Mouse (Mus musculus) G1E (cell line): ENCODE measurements at regions not wholly inside any gene's neighbourhood (a gene's known extent, or its start where the extent isn't known, plus 50 kb on each side); places are given as distances from the start of the nearest gene placed in this dataset.

Experiments
- ATAC-seq: 2 replicates; pipeline ENCODE4 v1.8.0; 2016; ENCODE audit warnings: mild to moderate bottlenecking; ENCODE audit not compliant: insufficient number of reproducible peaks, poor library complexity, low FRiP score, severe bottlenecking; ENCODE audit errors: extremely low read depth
- DNase-seq: peaks from one replicate; pipeline ENCODE4 v3.0.0; 2012; ENCODE audit warnings: low spot score
- H3K27me3 ChIP-seq: 2 replicates; pipeline ENCODE4 v1.6.1; 2012; ENCODE audit warnings: mild to moderate bottlenecking, low read length, inconsistent platforms; ENCODE audit not compliant: insufficient read depth
- H3K36me3 ChIP-seq: replicated peaks from 2 replicates; pipeline ENCODE3; 2012; ENCODE audit warnings: mild to moderate bottlenecking, inconsistent platforms
- H3K4me1 ChIP-seq: 2 replicates; pipeline ENCODE4 v1.6.1; 2012; ENCODE audit warnings: low read depth, low read length, inconsistent platforms, mixed read lengths; ENCODE audit not compliant: insufficient read depth
- H3K4me3 ChIP-seq: 2 replicates; pipeline ENCODE4 v1.5.1; 2012; ENCODE audit warnings: low read depth, mild to moderate bottlenecking, inconsistent platforms, low read length, moderate library complexity, mixed read lengths
- H3K9me3 ChIP-seq: replicated peaks from 2 replicates; pipeline ENCODE4 v1.6.1; 2012; ENCODE audit warnings: inconsistent platforms
- CTCF ChIP-seq: IDR thresholded peaks from 2 replicates; pipeline ENCODE4 v1.5.1; 2012; ENCODE audit warnings: low read depth, low read length, inconsistent platforms, mixed read lengths
- GATA1 ChIP-seq: IDR thresholded peaks from 2 replicates; pipeline ENCODE4 v1.6.1; 2012; ENCODE audit warnings: borderline replicate concordance, low read length, inconsistent platforms, mixed read lengths
- GATA2 ChIP-seq: IDR thresholded peaks from 2 replicates; pipeline ENCODE4 v1.6.1; 2012; ENCODE audit warnings: low read depth, low read length, inconsistent platforms, borderline replicate concordance
- POLR2AphosphoS5 ChIP-seq: IDR thresholded peaks from 2 replicates; pipeline ENCODE4 v1.6.1; 2012; ENCODE audit warnings: low read depth, low read length, inconsistent platforms; ENCODE audit not compliant: insufficient replicate concordance
- TAL1 ChIP-seq: conservative IDR thresholded peaks from 2 replicates; pipeline ENCODE4 v1.6.1; 2012; ENCODE audit warnings: low read depth, low read length, inconsistent platforms, mixed read lengths

DNA sequence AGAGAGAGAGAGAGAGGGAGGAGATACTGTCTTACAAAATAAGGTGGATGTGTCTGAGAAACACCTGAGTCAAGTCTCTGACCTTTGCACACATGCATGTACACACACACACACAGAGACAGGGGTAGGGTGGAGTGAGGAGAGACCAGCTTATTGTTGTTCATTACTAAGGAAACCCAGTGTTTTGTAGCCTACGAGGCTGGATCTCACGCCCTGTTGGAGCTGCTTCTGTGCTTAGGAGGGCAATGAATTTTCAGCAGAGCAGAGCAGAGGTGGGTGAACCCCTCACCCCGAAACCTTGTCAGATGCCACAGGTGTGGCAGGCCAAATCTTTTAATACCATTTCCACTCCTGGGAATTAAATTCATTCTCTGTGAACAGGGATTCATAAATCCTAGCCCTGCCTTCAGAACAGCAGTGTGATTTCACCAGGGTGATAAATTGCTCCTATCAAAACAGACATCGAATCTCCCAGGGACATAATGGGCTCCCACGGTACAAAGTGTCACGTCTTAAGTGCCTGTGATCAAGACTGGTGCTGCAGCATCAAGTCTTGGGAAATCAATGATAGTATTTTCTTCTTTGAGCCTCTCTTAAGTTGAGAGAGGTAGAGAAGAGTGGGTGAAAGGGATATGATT is 175.3 kb upstream of the Id2 start:
- no peak for TF ChIP-seq GATA1
- TF ChIP-seq GATA2: no peak
- TF ChIP-seq POLR2AphosphoS5: no peak
- TF ChIP-seq TAL1: no peak
- no peak for TF ChIP-seq CTCF
- Histone ChIP-seq H3K4me3 (no peak overlapping the region), H3K36me3 (no peaks in the 10 kb centered on the region), H3K27me3 (no peaks in the 10 kb centered on the region), H3K4me1 (no peaks in the 10 kb centered on the region), H3K9me3 (peaks cover 65% of the 10 kb centered on the region)
- no peak for DNase-seq
- ATAC-seq: no peak

DNA sequence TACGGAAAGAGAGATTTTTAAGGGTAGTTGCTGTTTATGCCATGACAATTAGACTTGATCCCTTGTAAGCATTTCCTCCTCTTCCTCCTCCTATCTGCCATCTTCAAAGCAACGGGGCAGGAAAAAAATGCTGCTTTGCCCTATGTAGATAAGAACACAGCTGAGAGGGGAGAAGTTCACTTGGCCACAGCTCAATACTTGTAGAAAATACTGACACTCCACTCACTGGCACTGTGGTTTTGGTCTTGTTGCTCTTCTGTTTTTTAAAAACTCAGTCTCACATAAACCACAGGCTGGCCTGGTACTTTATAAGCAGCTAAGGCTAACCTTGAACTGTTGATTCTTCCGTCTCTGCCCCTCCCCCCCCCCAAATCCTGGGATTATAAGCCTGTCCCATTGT is 172.9 kb upstream of the Id2 start:
- no peak for DNase-seq
- Histone ChIP-seq H3K4me1 (no peaks in the 10 kb centered on the region), H3K27me3 (no peaks in the 10 kb centered on the region; the same call in 1 of the 2 replicates), H3K36me3 (no peaks in the 10 kb centered on the region), H3K4me3 (no peak overlapping the region), H3K9me3 (peaks cover 75% of the 10 kb centered on the region)
- no peak for ATAC-seq
- TF ChIP-seq CTCF: no peak

DNA sequence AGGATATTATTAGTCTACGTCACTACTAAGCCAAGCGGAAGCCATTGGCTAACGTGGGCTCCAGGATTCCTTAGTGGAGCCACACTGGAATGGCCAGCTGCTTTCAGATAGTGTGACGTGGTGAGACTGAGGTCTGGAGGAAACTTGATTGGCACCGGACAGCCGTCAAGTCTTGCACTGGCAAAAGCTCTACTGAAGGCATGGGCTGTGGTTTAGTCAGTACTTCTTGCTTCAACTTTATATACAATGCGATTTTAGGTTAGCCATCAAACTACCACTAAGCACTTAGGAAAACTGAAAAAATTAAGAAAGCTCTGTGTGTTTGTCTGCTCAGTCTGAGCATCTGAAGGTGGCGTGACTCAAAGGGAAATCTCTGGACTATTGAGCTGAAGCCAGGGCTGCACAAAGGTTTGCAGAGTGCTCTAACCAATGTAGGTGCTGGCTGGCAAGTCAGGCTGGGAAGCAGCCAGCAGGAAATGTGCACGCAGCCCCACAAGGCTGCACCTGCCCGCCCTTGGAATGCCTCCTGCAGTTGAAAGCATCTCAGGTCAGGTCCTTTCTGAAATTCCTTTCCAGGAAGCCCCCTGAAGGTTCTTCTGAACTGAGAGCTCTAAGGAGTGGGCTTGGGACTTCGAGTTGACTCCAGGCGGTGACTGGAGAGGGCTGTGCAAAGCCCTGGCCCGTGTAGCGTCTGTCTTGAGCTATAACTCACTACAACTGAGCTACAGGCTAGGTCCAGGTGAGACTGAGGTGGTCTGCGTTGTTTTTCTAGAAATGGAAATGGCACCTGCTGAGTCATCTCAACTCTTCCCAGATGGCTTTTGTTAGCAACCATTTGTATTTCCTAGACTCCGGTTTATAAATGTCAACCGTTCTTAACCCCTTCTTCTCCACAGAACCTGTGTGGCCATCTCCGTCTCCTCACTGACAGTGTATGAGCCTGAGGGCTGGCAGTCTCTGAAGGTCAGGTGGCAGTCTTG is 172.2 kb upstream of the Id2 start:
- H3K9me3 ChIP-seq: peaks cover 79% of the 10 kb centered on the region
- no peaks in the 10 kb centered on the region for H3K36me3 ChIP-seq
- TF ChIP-seq GATA2 (no peak), TAL1 (no peak), CTCF (no peak), GATA1 (no peak), POLR2AphosphoS5 (no peak)
- no peak overlapping the region for H3K4me3 ChIP-seq
- H3K27me3 ChIP-seq: no peaks in the 10 kb centered on the region; the same call in 1 of the 2 replicates
- no peaks in the 10 kb centered on the region for H3K4me1 ChIP-seq
- no peak for DNase-seq
- ATAC-seq: no peak

GRCm38 (mm10) chr12:25268323-25268722 is 171.4 kb upstream of the Id2 start:
- no peak for DNase-seq
- ATAC-seq: no peak
- Histone ChIP-seq H3K36me3 (no peaks in the 10 kb centered on the region), H3K27me3 (no peaks in the 10 kb centered on the region; the same call in 1 of the 2 replicates), H3K4me3 (no peak overlapping the region), H3K4me1 (no peaks in the 10 kb centered on the region), H3K9me3 (peaks cover 78% of the 10 kb centered on the region)
- TF ChIP-seq TAL1 (no peak), GATA1 (no peak), POLR2AphosphoS5 (no peak), CTCF (no peak), GATA2 (no peak)

GRCm38 (mm10) chr12:25267572-25268115 is 170.7 kb upstream of the Id2 start:
- ATAC-seq: no peak
- no peaks in the 10 kb centered on the region for H3K4me1 ChIP-seq
- H3K27me3 ChIP-seq: no peaks in the 10 kb centered on the region; the same call in 1 of the 2 replicates
- H3K9me3 ChIP-seq: peaks cover 77% of the 10 kb centered on the region
- TF ChIP-seq CTCF (no peak), TAL1 (no peak), POLR2AphosphoS5 (no peak), GATA1 (no peak), GATA2 (no peak)
- H3K4me3 ChIP-seq: no peak overlapping the region
- no peaks in the 10 kb centered on the region for H3K36me3 ChIP-seq
- DNase-seq: no peak
